Mouse (Mus musculus) mouse embryonic stem cell (cell line): ENCODE measurements around the gene Zfpm1.
"Not testable (repeated sequence)": the region's sequence is repeated elsewhere in the genome, so short reads cannot be mapped to it uniquely, and the experiment has no call there.

Source experiments
- in situ Hi-C, 2 experiments: fragments of 300-500 bp; cut with MboI; formaldehyde crosslinking; loops; 1 replicate in 1 of 2; 3 replicates in 1 of 2; pipeline ENCODE4 v1.14.3; 2019 to 2020; ENCODE audit warnings: low sequenced_read_pairs in 2 of 2, low pct_unique_long_range_greater_than_20kb in 1 of 2, mixed read lengths in 1 of 2; ENCODE audit not compliant: unreplicated experiment in 1 of 2

Zfpm1 gene

DNA sequence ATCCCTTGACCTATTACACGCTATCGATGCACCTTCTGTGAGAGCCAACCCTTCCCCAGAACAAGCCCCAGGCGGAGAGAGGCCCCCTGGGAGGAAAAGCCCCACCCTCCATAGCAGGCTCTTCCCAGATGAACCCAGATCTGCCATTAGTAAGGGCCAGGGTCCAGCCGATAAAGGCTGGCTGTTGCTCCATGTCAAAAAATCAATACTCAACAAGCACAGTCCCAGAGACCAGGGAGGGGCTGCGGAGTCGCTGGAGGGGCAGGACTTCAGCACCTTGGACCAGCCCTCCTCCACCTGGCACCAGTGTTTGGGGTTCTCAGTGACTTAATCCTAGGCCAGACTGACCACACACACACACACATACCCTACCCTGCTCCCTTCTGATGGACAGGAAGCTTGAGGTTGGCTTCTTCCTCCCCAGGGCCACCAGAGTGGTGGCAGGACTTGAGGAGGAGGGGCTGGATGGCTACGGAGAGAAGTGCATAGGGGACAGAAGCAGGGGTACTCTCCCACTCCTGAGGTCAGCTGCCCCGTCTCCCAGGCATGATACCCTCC lies 36.1 kb downstream of the Zfpm1 start:
- in situ Hi-C loops = no loop called here

DNA sequence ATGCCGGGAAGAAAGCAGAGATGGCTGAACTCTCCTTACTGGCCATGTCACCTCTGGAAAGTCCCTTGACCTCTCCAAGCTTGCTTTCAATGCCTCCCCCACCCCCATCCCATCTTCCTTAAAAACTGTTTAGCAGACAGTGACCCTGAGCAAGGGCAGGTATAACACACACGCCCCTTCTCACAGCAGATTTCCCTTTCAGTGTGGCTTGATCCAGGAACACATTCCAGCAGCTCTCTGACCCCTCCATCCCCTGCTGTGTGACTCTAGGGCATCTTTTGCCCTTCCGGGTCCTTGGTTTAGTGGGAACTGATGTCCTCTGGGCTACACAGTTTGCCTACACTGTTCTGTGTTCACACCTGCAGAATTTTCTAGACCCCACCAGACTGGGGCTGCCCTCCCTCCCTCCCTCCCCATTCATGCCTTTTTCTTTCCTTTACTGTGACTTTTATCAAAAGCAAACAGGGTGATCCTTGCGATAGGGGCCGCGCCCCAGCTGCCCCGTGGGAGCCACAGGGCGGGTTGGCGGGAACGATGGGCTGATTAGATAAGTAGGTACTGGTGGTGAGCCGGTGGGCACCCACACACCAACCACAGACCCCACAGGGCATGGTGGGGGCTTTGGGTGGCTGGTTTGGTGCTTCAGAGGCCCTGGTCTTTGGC lies 37.2 kb downstream of the Zfpm1 start:
- in situ Hi-C loops = no loop called here

GRCm38 (mm10) chr8:122319708-122320075 lies 37.8 kb downstream of the Zfpm1 start:
- in situ Hi-C loops = no loop called here

- in situ Hi-C loops = no loop called here
These were observed 38.6 kb downstream of the Zfpm1 start for GRCm38 (mm10) chr8:122320541-122320940.

DNA sequence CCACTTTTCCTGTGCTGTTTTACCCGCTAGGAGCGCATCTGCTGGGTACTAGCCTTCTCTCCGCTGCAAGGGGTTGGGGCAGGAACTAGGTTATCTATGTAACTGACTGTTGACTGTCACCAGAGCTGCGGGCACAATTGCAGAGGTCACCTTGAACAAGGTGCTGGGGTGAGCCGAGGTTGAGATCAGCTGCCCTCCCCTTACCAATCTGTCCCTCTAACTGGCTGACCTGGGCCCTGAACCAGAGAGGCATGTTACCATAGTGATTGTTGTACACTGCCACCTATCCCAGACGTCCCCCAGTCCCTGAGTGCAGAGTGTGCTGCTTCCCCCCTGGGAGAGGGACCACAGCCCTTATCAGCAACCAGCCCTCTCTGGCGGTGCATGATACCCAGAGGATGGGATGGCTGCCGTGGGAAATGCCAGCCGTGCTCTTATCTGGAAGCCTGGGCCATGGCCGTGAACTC lies 39.5 kb downstream of the Zfpm1 start:
- in situ Hi-C loops = no loop called here

GRCm38 (mm10) chr8:122322126-122322525 lies 40.2 kb downstream of the Zfpm1 start:
- in situ Hi-C loops = no loop called here

DNA sequence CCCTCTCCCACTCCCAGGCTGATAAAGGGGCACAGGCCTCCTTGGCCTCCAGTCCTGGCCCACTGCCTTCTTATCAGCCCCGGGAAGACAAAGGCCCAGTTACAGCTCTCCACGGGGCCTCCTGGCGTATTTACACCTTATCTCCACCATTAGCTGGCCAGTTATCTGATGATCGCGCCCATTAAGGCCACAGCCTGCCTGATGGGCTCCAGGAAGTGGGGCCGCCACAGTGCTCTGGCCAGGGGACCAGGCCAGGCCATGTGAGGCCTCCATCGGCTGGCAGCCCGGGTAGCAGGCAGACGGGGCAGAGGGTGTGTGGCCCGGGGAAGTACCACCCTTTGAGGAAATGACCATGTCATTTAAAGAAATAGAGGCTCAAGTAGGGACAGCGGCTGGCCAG lies 40.9 kb downstream of the Zfpm1 start:
- in situ Hi-C loops = no loop called here

- in situ Hi-C loops = not testable (repeated sequence)
These were observed 42.0 kb downstream of the Zfpm1 start for GRCm38 (mm10) chr8:122323951-122324402.

GRCm38 (mm10) chr8:122325196-122325595 lies 43.3 kb downstream of the Zfpm1 start:
- in situ Hi-C loops = no loop called here

DNA sequence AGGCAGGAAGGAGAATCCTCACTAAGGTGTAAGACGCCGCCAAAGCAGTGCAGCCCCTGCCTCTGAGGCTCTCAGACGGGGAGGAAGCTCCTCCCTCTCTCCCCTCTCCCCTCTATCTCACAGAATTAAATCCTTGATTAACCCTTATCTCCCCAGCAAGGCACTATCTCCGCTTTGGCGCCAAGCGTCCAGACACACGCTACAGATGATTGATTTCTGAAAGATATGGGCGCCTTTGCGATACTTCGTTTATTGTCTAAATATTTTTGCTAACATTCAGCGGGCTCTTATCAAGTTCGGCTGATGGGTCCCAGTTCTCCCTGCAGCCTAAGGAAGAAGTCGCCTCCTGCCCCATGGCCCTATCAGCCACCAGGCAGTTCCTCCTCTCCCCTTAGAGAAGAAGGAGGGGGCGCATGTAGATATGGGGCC lies 44.2 kb downstream of the Zfpm1 start:
- in situ Hi-C loops = no loop called here

DNA sequence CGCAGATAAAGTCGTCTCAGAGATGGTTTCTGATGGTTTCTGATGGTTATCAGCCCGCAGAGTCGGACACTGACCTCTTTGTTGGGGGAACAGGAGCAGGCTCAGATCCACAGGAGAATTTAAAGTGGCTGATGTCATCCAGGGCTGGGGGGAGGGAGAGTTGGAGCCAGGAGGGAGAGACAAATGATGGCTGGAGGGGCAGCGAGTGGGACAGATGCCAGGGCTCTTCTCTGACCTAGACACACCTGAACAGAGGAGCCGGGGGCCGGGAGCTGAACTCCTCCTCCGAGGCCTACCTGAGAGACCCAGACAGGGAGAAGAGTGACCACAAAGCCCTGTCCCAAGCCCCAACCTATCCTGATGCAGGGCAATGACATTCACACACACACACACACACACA lies 47.1 kb downstream of the Zfpm1 start:
- in situ Hi-C loops = no loop called here

- in situ Hi-C loops = loop anchor here in 1 of 2 experiments (5.0 kb wide), 1 partner anchor 52 kb away; no protein-coding TSS in a partner anchor
These were observed 47.8 kb downstream of the Zfpm1 start for GRCm38 (mm10) chr8:122329553-122330239.

DNA sequence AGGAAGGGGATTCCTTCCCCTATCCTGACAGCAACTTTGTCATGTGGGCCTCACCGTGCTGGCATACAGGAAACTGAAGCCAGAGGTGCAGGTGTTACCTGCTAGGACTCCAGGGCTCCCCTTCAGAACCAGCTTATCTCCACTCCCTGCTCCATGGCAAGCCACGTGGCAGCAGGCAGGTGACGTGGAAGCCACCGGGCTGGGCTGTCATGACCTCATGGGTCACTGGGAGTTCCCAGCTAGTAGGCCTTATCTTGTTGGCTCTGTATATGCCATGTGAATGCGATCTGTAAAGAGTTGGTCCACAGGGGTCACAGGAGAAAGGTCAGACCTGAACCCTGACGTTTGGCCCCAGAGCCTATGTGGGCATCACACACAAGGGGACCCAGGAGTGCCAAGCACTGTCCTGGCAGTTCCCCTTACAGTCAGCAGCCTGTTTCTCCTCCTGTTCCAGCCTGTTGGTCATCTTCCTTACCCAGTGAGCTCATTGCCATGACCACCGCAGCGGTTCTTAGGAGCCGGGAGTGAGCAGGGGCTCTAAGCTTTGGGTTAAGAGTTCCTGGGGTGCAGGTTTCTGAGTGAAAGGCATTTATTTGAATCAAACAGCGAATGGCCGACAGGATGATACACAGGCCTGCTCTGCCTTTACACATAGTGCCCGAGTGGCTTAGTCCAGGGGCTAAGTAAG lies 48.6 kb downstream of the Zfpm1 start:
- in situ Hi-C loops = loop anchor here in 1 of 2 experiments (5.0 kb wide), 1 partner anchor 53 kb away; no protein-coding TSS in a partner anchor

DNA sequence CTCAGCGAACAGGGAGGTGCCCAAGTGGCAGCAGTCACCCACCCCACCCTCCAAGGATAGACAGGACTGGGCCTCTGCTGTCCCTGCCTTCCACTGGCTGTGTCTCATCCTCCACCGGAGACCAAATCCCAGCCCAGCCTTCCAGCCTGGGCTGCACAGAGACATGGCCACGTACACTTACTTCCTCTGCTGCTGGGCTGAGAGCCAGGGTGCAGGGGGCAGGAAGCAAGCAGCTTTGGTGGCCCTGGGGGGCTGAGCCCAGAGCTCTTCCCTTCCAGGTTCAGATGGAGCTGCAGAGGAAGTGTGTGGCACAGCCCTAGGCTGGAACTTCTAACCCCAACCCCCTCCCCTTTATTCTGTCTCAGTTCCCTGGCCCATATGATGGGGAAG lies 49.2 kb downstream of the Zfpm1 start:
- in situ Hi-C loops = loop anchor here in 1 of 2 experiments (5.0 kb wide), 1 partner anchor 54 kb away; no protein-coding TSS in a partner anchor

DNA sequence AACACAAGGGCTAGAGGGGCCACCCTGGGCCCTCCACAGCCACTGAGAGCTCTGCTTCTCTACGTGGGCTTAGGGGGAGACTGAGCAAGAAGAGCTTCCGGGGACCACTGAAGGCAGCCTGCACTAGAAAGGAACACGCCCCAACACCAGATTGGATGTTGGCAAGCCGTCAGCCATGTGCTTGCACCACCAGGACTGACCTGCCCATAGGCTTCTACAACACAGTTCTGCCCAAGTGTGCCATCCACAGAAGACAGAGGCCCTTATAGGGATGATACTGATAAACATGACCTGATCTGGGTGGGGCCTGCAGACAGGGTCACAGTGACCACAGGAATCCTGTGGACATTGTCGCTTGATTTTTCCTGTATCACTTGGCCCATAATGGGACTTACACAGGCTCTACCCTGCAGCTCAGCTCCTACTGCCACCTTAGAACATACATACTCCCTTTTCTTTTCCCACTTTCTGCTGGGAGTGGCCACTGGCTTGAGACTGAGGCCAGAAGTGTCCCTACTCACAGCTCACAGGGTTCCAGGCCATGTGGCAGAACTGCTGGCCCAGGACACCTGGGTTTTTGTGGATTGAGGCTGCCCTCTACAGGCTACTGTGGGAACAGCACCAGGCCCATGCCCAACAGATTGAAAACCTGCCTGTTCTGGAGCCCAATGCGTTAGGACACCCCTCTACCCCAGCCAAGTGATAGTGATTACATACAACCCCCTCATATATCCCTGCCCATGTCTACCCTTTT lies 51.0 kb downstream of the Zfpm1 start:
- in situ Hi-C loops = loop anchor here in 1 of 2 experiments (5.0 kb wide), 1 partner anchor 56 kb away; no protein-coding TSS in a partner anchor

DNA sequence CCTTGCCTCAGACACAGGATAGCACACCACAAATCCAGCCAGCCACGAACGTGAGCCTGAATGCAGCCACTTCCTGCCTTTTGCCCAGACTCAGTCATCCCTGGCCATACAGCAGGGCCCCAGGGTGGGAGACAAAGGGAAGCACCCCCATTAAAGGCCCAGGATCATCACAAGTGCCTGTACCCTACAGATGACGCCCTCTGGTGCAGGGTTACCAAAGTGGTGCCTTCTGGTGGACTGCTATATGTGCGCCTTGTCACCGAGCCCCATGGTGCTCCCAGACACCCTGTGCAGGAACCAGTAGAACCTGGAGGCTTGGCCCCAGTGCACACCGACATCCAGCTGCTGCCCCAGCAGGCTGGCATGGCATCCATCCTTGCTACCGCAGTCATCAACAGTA lies 51.6 kb downstream of the Zfpm1 start:
- in situ Hi-C loops = loop anchor here in 1 of 2 experiments (5.0 kb wide), 1 partner anchor 56 kb away; no protein-coding TSS in a partner anchor

- in situ Hi-C loops = loop anchor here in 1 of 2 experiments (5.0 kb wide), 1 partner anchor 58 kb away; no protein-coding TSS in a partner anchor
These were observed 53.0 kb downstream of the Zfpm1 start for GRCm38 (mm10) chr8:122334791-122335490.
